Mouse (Mus musculus) midbrain, postnatal 0 days (tissue): ENCODE data around the gene Trank1. TPM values are rescaled to one million over a fixed set of nuclear protein-coding genes. Genes with fewer than 3 reads are reported as not detected.

ENCODE experiments used
- ATAC-seq: fragments of 200-750 bp; cut with Nextera tagmentation; 2 replicates; pipeline ENCODE4 v1.8.0; 2017; ENCODE audit warnings: moderate number of reproducible peaks, mild to moderate bottlenecking, moderate TSS enrichment, moderate library complexity; ENCODE audit not compliant: low FRiP score
- DNase-seq: peaks from one replicate; pipeline ENCODE4 v3.0.0-alpha.2; 2015; ENCODE audit warnings: low spot score
- H3K27ac ChIP-seq: fragments of 300-500 bp; sonication (generic); 2 replicates; pipeline ENCODE4 v1.5.1; 2014; ENCODE audit warnings: low read depth, mild to moderate bottlenecking, low read length, mixed read lengths
- H3K27me3 ChIP-seq: fragments of 300-500 bp; sonication (generic); 2 replicates; pipeline ENCODE4 v1.6.1; 2014; ENCODE audit warnings: low read length, control low read depth, mixed read lengths; ENCODE audit not compliant: insufficient read depth
- H3K36me3 ChIP-seq: fragments of 300-500 bp; sonication (generic); 2 replicates; pipeline ENCODE4 v1.6.1; 2014; ENCODE audit warnings: low read length, control low read depth, mixed read lengths; ENCODE audit not compliant: insufficient read depth
- H3K4me1 ChIP-seq: fragments of 300-500 bp; sonication (generic); 2 replicates; pipeline ENCODE4 v1.6.1; 2014; ENCODE audit warnings: mild to moderate bottlenecking, control low read depth, antibody characterized with exemption, low read length, mixed read lengths; ENCODE audit not compliant: insufficient read depth
- H3K4me2 ChIP-seq: fragments of 300-500 bp; sonication (generic); 2 replicates; pipeline ENCODE4 v1.6.1; 2014; ENCODE audit warnings: low read depth, mild to moderate bottlenecking, low read length, mixed read lengths; ENCODE audit not compliant: poor library complexity, severe bottlenecking
- H3K4me3 ChIP-seq: fragments of 300-500 bp; sonication (generic); 2 replicates; pipeline ENCODE4 v1.5.1; 2014; ENCODE audit warnings: low read depth, mild to moderate bottlenecking, low read length, moderate library complexity
- H3K9ac ChIP-seq: fragments of 300-500 bp; sonication (generic); replicated peaks from 2 replicates; pipeline ENCODE4 v1.6.1; 2014; ENCODE audit warnings: mild to moderate bottlenecking, low read length, moderate library complexity, mixed read lengths; ENCODE audit not compliant: poor library complexity, severe bottlenecking
- H3K9me3 ChIP-seq: fragments of 300-500 bp; sonication (generic); 2 replicates; pipeline ENCODE4 v1.6.1; 2016; ENCODE audit warnings: low read length, control low read depth
- CTCF ChIP-seq: IDR thresholded peaks from 2 replicates; pipeline ENCODE4 v1.5.1; 2016; ENCODE audit warnings: antibody characterized with exemption, mild to moderate bottlenecking
- WGBS: fragments of 180-500 bp; shearing (Covaris S2); extraction: QIAGEN DNeasy Blood & Tissue Kit; methylation state at CpG from one replicate; pipeline ENCODE4 v1.1.7; 2014; 5-methylcytosine and 5-hydroxymethylcytosine counted together
- polyA plus RNA-seq: library from polyadenylated mRNA; unstranded; fragments of >200 nt; fragmentation: Nextera tagmentation; extraction: Ambion mirVana; gene quantifications from 2 replicates; pipeline ENCODE4 v1.2.1, GENCODE M21; 2015
- total RNA-seq: library from RNA; depleted of rRNA; stranded (reverse); fragments of >200 nt; gene quantifications from 2 replicates; pipeline ENCODE4 v1.2.3, GENCODE M21; 2014

Trank1 gene
- total and polyA plus RNA-seq, 2 experiments from 2014 or later: 21.9 to 55.7 TPM

DNA sequence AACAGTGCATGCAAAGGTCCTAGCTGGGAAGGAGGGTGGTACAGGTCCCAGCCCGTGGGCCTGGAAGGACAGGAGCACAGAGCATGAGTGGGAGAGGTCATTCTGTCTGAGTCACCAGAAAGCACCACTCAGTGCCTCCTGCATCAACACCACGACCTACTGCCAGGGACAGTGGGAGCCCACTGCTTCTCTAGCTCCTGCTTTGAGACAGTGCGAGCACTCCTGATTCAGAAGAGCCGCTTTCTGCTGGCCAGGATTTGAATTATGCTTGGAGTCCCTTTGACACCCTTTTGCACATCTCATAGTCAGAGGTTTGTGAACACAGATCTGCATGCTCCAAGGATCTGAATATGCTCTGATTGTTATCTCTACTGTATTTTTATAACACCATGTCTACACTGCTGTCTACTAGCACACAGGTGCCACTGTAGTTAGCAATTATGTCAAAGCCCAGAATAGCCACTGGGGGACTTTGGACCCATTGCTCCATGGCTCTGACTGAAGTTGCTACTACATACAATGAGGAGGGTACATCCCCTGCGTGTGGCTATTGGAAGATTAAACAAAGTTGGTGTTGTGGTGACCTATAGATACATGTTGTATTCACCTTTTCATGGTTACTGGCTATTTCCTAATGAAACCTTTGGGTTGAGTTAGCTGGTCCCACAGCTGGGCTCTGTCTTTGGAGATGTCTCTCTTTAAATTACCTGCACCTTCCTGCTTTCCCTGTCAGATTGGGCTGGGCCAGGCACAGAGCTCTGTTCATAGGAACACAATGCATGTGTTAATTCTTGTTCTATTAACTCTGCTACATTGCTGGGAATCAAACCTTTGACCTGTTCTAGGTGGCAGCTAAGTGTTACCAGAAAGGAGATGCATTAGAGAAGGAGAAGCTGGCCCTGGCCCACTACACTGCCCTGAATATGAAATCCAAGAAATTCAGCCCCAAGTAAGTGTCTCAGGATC, 74.3 kb downstream of the Trank1 start:
- H3K9ac ChIP-seq: no peak overlapping the region
- H3K4me2 ChIP-seq: no peak overlapping the region
- H3K27ac ChIP-seq: no peak overlapping the region
- no peak overlapping the region for H3K4me3 ChIP-seq
- TF ChIP-seq CTCF: no peak
- ATAC-seq: no peak
- DNase-seq: no peak
- WGBS: 86% methylated on average over 5 of the region's 5 CpGs
- no peaks in the 10 kb centered on the region; the same call in 1 of the 2 replicates for H3K4me1 ChIP-seq
- H3K36me3 ChIP-seq: peaks cover 10% of the 10 kb centered on the region; the same call in 1 of the 2 replicates
- H3K27me3 ChIP-seq: no peaks in the 10 kb centered on the region
- H3K9me3 ChIP-seq: no peaks in the 10 kb centered on the region

DNA sequence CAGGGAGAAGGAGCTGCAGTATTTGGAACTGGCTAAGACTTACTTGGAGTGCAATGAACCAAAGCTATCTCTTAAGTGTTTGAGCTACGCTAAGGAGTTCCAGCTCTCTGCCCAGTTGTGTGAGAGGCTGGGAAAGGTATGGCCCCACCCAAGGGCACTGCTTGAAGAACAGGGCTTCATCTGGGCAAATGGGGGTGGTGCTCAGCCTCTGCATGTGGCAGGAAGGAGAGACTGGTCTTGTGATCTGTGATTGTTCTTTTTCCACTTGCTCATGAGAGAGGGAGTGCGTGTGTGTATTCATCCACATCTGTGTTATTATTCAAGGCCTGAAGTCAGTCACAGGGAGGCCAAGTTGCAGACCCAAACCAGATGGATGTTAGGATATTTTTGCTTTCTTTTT, 75.0 kb downstream of the Trank1 start:
- no peak overlapping the region for H3K9ac ChIP-seq
- DNase-seq (no peak), ATAC-seq (no peak)
- H3K9me3 ChIP-seq: no peaks in the 10 kb centered on the region
- no peaks in the 10 kb centered on the region for H3K27me3 ChIP-seq
- peaks cover 13% of the 10 kb centered on the region; the same call in 1 of the 2 replicates for H3K36me3 ChIP-seq
- H3K4me2 ChIP-seq: no peak overlapping the region
- H3K4me1 ChIP-seq: no peaks in the 10 kb centered on the region; the same call in 1 of the 2 replicates
- 73% methylated on average over 2 of the region's 2 CpGs for WGBS
- H3K27ac ChIP-seq: no peak overlapping the region
- no peak overlapping the region for H3K4me3 ChIP-seq
- no peak for TF ChIP-seq CTCF

DNA sequence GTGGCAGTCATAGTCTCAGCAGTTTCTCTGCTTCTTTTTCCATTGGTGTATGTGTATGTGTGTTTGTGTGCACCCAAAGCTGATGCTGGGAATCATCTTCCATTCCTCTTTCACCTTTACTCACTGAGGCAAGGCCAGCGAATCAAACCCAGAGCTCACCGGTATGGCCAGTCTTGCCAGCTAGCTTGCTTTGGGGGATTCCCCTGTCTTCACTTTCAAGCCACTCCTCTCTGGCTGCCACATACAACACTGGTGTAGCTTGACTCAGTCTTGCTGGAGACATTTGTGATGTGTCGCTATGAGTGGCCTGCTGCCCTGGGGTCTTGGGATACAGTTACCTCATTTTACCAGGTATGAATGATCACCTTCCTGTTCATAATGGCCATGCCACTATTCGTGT, 76.0 kb downstream of the Trank1 start:
- Histone ChIP-seq H3K4me1 (no peaks in the 10 kb centered on the region; the same call in 1 of the 2 replicates), H3K9ac (no peak overlapping the region), H3K4me2 (no peak overlapping the region), H3K4me3 (no peak overlapping the region), H3K36me3 (peaks cover 23% of the 10 kb centered on the region; the same call in 1 of the 2 replicates), H3K27ac (no peak overlapping the region), H3K9me3 (no peaks in the 10 kb centered on the region), H3K27me3 (no peaks in the 10 kb centered on the region)
- 84% methylated on average over 4 of the region's 4 CpGs for WGBS
- ATAC-seq (no peak), DNase-seq (no peak)
- no peak for TF ChIP-seq CTCF

DNA sequence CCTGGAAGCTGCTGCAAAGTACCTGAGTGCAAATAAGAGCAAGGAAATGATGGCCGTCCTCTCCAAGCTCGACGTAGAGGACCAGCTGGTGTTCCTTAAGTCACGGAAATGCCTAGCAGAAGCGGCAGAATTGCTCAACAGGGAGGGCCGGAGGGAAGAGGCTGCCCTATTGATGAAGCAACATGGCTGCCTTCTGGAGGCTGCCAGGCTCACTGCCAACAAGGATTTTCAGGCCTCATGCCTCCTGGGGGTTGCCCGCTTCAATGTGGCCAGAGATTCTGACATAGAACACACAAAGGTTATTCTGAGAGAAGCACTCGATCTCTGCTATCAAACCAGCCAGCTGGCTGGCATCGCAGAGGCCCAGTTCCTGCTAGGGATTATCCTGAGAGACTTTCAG, 78.5 kb downstream of the Trank1 start:
- H3K4me2 ChIP-seq: no peak overlapping the region
- no peaks in the 10 kb centered on the region for H3K27me3 ChIP-seq
- no peak for TF ChIP-seq CTCF
- ATAC-seq: no peak
- no peaks in the 10 kb centered on the region for H3K9me3 ChIP-seq
- peaks cover 30% of the 10 kb centered on the region for H3K36me3 ChIP-seq
- no peaks in the 10 kb centered on the region for H3K4me1 ChIP-seq
- no peak overlapping the region for H3K9ac ChIP-seq
- peak; percentile 66 for DNase-seq
- WGBS: 74% methylated on average over 9 of the region's 9 CpGs
- H3K27ac ChIP-seq: no peak overlapping the region
- H3K4me3 ChIP-seq: no peak overlapping the region

DNA sequence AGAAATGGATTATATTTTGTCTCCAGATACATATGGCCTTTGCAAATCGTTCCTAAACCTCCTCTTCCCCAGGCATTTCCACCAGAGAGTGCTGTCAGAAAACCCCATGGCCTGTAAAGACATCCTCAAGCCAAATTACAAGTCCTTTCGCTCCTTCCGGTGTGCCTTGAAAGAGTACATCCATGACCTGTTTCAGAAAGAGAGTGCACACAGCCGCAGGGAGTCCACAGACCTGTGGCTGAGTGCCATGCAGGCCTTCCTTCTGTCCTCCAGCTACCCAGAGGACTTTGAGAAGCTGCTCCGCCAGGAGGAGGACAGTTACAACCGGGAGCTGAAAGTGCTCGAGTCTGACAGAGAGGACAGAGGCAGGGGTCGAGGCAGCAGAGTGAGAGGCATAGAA, 79.5 kb downstream of the Trank1 start:
- H3K9ac ChIP-seq: no peak overlapping the region
- H3K9me3 ChIP-seq: no peaks in the 10 kb centered on the region
- peaks cover 32% of the 10 kb centered on the region for H3K36me3 ChIP-seq
- no peaks in the 10 kb centered on the region for H3K27me3 ChIP-seq
- WGBS: 84% methylated on average over 8 of the region's 8 CpGs
- no peak overlapping the region for H3K4me3 ChIP-seq
- no peak for TF ChIP-seq CTCF
- ATAC-seq: no peak
- no peaks in the 10 kb centered on the region for H3K4me1 ChIP-seq
- no peak overlapping the region for H3K4me2 ChIP-seq
- no peak for DNase-seq
- no peak overlapping the region for H3K27ac ChIP-seq

DNA sequence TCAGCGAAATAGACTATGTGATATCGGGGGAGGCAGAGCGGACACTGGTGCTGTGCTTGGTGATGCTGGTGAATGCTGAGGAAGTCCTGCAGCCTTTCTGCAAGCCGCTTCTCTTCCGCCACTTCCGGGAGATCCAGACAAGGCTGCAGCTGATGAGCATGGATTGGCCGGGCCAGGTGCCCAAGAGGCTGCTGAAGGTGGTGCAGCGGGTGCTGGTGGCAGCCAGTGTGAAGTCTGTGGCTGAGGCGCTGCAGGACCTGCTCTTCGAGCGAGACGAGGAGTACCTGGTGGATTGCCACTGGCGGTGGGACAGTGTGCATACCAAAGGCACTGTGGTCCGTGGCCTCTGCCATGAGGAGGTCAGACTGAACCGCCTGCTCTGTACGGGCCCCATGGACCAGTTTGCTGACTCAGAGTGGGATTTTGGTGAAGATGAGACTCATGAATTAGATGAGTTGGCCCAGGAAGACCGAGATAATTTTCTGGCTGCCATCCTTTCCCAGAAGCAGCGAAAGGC, 80.4 kb downstream of the Trank1 start:
- no peak for TF ChIP-seq CTCF
- H3K36me3 ChIP-seq: peaks cover 40% of the 10 kb centered on the region
- H3K4me3 ChIP-seq: no peak overlapping the region
- H3K9me3 ChIP-seq: no peaks in the 10 kb centered on the region
- no peaks in the 10 kb centered on the region for H3K27me3 ChIP-seq
- no peak overlapping the region for H3K9ac ChIP-seq
- ATAC-seq: no peak
- no peak overlapping the region for H3K4me2 ChIP-seq
- H3K27ac ChIP-seq: no peak overlapping the region
- H3K4me1 ChIP-seq: no peaks in the 10 kb centered on the region
- WGBS: 93% methylated on average over 18 of the region's 18 CpGs
- DNase-seq: no peak
